Mouse (Mus musculus): ENCODE results near the gene Igfn1. TPM values are rescaled to one million over a fixed set of nuclear protein-coding genes. Genes with fewer than 3 reads are reported as not detected.

Gene Igfn1
- polyA plus RNA-seq, 1 experiment from 2014 or later, result 0.17 TPM

DNA sequence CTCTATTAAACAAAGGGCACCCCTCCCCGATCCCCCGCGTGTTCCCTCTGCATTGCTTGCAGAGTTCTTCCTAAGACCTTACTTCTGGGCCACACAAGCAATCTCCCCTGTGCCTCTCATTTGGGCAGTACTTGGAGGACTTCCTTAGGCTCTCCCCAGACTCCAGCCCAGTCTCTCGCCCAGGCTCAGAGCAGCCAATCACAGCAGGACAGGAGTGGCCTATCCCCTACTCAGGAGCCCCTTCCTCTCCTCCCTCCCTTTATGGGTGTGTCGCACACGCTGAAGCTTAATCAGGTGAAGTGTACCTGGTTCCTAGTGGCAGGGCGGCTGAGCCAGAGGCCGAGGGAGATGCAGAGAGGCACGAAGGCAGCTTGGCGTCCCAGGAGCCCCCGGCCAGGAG, 34.3 kb upstream of the Igfn1 start:
- H3K36me3 ChIP-seq (ENCODE audit: insufficient read depth, low read length), result no peaks in the 10 kb centered on the region
- H3K27ac ChIP-seq (ENCODE audit: low read length), result no peak overlapping the region
- H3K4me2 ChIP-seq (replicated peaks; ENCODE audit: low read depth, low read length), result no peak overlapping the region; the same call in 1 of the 2 replicates
- WGBS, result 18% methylated on average over 11 of the region's 11 CpGs
- no peak overlapping the region for H3K4me3 ChIP-seq (ENCODE audit: low read length)
- ATAC-seq (ENCODE audit: low FRiP score, low TSS enrichment), result peak; percentile 72; the same call in 1 of the 2 replicates
- H3K9me3 ChIP-seq (ENCODE audit: low read length), result no peaks in the 10 kb centered on the region
- H3K4me1 ChIP-seq (ENCODE audit: insufficient read depth, low read length), result peaks cover 9% of the 10 kb centered on the region; the same call in 1 of the 2 replicates
- no peaks in the 10 kb centered on the region for H3K27me3 ChIP-seq (ENCODE audit: insufficient read depth, low read length)
- 0 out of 2 replicates have a peak overlapping the region, but pooled peaks have one; percentile 19 for H3K9ac ChIP-seq (replicated peaks; ENCODE audit: low read length)

DNA sequence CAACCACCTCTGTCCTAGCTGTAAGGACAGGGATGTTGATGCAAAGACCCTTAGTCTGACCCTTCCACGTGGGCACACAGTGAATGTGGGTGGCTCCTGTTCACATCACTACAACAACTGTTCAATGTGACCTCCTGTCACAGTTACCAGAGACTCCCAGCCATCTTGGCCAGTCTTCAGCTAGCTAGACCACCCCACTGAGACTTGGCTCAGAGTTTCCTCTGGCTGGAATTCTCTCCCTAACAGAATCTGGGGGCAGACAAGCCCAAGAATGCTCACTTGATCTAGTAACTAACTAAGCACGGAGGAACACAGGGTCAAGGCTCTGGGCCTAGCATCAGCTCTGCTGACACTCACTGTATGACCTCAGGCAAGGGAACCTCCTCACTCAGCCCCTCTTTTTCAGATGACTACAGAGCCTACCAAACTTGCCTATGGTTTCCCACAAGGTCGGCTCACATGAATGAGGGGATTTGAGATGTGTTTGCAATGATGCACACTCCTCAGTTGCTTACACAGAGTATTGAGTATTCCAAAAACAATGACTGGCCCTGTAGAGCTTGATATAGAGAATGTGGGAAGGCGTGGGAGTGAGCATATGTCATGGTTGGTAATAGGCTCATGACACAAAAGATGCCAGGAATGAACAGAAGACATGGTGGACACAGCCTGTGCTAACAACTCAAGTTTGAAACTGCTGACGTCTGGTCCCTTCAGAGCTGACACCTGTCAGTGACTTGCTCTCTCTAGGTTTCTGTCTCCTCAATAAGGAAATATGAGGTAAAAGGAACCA, 32.8 kb upstream of the Igfn1 start:
- H3K36me3 ChIP-seq (ENCODE audit: insufficient read depth, low read length), result peaks cover 14% of the 10 kb centered on the region
- 72% methylated on average over 5 of the region's 5 CpGs for whole genome bisulfite sequencing
- no peaks in the 10 kb centered on the region for H3K27me3 ChIP-seq (ENCODE audit: insufficient read depth, low read length)
- peaks cover 9% of the 10 kb centered on the region; the same call in 1 of the 2 replicates for H3K4me1 ChIP-seq (ENCODE audit: insufficient read depth, low read length)
- no peak overlapping the region for H3K4me2 ChIP-seq (replicated peaks; ENCODE audit: low read depth, low read length)
- H3K9ac ChIP-seq (replicated peaks; ENCODE audit: low read length), result no peak overlapping the region
- H3K27ac ChIP-seq (ENCODE audit: low read length), result no peak overlapping the region
- H3K4me3 ChIP-seq (ENCODE audit: low read length), result no peak overlapping the region
- H3K9me3 ChIP-seq (ENCODE audit: low read length), result no peaks in the 10 kb centered on the region
- ATAC-seq (ENCODE audit: low FRiP score, low TSS enrichment), result no peak

DNA sequence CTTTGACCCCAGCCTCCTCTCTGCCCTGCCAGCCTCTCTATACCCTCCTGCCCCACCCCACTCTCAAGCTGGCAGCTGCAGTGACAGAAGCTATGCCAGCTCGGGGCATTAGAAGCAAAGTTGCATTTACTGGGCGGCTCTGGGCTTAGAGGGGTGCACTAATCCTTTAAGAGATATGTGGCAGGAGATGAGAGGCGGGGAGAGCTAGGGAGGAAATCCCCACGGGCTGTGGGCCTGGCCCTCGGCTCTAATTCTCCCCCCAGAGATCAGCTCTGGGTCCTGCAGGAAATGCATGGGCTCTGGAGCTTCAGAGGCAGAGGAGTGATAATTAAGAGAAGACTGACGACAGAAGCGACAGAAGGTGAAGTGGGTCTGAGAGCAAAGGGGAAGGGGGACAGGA, 26.8 kb upstream of the Igfn1 start:
- no peak overlapping the region for H3K4me3 ChIP-seq (ENCODE audit: low read length)
- 57% methylated on average over 7 of the region's 7 CpGs for WGBS
- no peak for ATAC-seq (ENCODE audit: low FRiP score, low TSS enrichment)
- H3K4me1 ChIP-seq (ENCODE audit: insufficient read depth, low read length), result no peaks in the 10 kb centered on the region
- no peak overlapping the region for H3K27ac ChIP-seq (ENCODE audit: low read length)
- no peaks in the 10 kb centered on the region for H3K27me3 ChIP-seq (ENCODE audit: insufficient read depth, low read length)
- no peaks in the 10 kb centered on the region for H3K9me3 ChIP-seq (ENCODE audit: low read length)
- H3K4me2 ChIP-seq (replicated peaks; ENCODE audit: low read depth, low read length), result no peak overlapping the region
- H3K9ac ChIP-seq (replicated peaks; ENCODE audit: low read length), result no peak overlapping the region
- peaks cover 51% of the 10 kb centered on the region for H3K36me3 ChIP-seq (ENCODE audit: insufficient read depth, low read length)

DNA sequence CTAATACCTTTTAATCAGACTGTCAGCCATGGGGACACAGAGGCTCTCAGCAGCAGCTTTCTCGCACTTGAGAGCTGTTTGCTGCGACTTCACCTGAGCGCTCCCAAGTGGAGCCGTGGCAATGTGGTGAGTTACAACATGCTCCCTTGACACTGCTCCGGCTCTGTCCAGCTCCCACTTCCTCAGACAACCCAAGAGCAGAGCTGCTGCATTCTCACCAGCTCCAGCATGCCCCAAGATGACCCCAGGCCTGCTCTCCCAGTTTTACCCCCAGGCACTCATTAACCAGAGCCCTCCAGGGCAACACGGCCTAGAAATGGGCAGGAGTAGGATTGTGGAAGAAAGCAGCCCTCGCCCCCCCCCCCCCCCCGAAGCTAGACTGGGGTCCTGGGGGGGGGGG, 25.6 kb upstream of the Igfn1 start:
- Histone ChIP-seq H3K4me2 (replicated peaks; ENCODE audit: low read depth, low read length) (no peak overlapping the region), H3K4me3 (ENCODE audit: low read length) (no peak overlapping the region), H3K27me3 (ENCODE audit: insufficient read depth, low read length) (no peaks in the 10 kb centered on the region), H3K9me3 (ENCODE audit: low read length) (no peaks in the 10 kb centered on the region), H3K27ac (ENCODE audit: low read length) (no peak overlapping the region), H3K4me1 (ENCODE audit: insufficient read depth, low read length) (no peaks in the 10 kb centered on the region), H3K9ac (replicated peaks; ENCODE audit: low read length) (no peak overlapping the region), H3K36me3 (ENCODE audit: insufficient read depth, low read length) (peaks cover 63% of the 10 kb centered on the region)
- peak; percentile 53 for ATAC-seq (ENCODE audit: low FRiP score, low TSS enrichment)
- WGBS, result 54% methylated on average over 6 of the region's 8 CpGs

DNA sequence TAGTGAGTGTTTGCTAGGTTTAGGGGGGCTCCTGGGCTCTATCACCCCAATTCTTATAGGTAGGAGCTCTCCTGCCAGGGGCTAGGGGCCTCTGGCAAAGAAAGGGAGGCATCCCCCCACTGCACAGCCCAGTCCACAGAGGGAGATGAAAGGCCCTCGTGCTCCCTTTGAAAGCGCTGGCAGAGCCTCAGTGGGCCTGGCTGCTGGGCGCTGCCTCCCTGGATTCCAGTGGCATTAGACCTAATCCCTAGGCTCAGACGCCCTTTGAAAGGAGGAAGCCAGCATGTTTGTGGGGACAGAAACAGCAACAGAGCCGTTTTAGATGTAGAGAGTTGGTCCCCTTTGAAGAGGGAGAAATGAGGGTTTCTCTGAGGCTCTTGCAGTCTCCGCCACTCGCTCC, 24.1 kb upstream of the Igfn1 start:
- peaks cover 76% of the 10 kb centered on the region for H3K36me3 ChIP-seq (ENCODE audit: insufficient read depth, low read length)
- 58% methylated on average over 7 of the region's 7 CpGs for WGBS

DNA sequence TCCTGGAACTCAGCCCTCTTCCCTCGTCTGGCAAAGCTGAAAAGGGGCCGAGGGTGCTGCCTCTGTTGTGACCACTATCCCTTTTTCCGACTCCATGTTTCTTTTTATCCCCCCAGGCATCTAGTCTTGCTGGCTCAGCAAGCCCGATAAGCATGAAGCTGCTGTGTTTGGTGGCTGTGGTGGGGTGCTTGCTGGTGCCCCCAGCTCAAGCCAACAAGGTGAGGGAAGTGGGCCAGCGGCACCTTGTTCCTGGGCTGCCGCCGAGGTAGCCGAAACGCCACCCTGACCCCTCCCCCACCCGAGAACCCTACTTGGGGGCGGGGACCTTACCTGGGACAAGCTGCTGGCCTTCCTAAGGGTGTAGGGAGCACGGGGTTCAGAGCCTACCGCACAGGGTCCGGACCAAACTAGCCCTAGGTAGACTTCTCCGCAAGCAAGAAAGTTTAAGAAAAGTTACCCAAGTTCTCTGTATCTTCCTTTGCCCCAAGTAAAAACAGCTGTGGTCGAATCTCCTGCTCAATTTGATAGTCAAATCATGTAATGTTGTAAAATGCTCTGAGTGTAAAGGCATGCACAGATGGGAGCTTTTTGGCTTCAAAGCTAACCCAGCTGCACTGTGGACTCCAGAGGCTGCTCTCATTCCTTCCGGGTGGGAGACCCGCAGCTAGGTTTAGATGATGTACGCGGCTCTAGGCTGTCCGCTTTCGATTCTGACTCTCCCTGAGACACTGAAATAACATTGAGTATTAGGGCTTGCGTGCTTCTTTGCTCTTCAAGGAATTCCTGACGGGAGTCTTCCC, 12.4 kb upstream of the Igfn1 start:
- 3% methylated on average over 24 of the region's 24 CpGs for WGBS
- Histone ChIP-seq H3K9ac (replicated peaks; ENCODE audit: low read length) (peak overlapping the region; percentile 89), H3K9me3 (ENCODE audit: low read length) (no peaks in the 10 kb centered on the region), H3K27ac (ENCODE audit: low read length) (peak overlapping the region; percentile 80), H3K4me2 (replicated peaks; ENCODE audit: low read depth, low read length) (peak overlapping the region; percentile 93), H3K36me3 (ENCODE audit: insufficient read depth, low read length) (peaks cover 24% of the 10 kb centered on the region), H3K27me3 (ENCODE audit: insufficient read depth, low read length) (no peaks in the 10 kb centered on the region), H3K4me1 (ENCODE audit: insufficient read depth, low read length) (peaks cover 15% of the 10 kb centered on the region), H3K4me3 (ENCODE audit: low read length) (peak overlapping the region; percentile 84)
- peak; percentile 69 for ATAC-seq (ENCODE audit: low FRiP score, low TSS enrichment)

More for the DNA sequence above, 24.1 kb upstream of the Igfn1 start:
- Histone ChIP-seq H3K9me3 (ENCODE audit: low read length) (no peaks in the 10 kb centered on the region), H3K9ac (replicated peaks; ENCODE audit: low read length) (no peak overlapping the region), H3K27me3 (ENCODE audit: insufficient read depth, low read length) (no peaks in the 10 kb centered on the region), H3K4me1 (ENCODE audit: insufficient read depth, low read length) (no peaks in the 10 kb centered on the region), H3K27ac (ENCODE audit: low read length) (no peak overlapping the region), H3K4me3 (ENCODE audit: low read length) (no peak overlapping the region), H3K4me2 (replicated peaks; ENCODE audit: low read depth, low read length) (no peak overlapping the region)
- ATAC-seq (ENCODE audit: low FRiP score, low TSS enrichment), result no peak

DNA sequence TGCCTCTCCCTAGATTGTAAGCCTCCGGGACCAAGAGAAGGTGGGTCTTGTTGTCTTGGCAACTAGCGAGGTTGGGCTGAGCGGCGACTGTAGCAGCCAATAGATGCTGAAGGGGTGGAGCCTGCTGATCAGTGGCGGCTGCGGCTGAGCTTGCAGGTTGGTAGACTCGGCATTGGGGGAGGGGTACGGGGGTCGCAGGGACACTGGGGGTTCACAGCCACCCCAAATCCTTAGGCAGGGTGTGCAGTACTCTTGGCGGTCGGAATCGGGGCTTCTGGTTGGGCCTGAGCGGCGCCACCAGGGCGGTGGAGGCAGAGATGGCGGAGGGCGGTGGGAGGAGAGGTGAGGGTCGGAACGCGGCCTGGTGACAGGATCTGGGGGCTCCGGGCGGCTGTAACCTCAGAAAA, 11.8 kb upstream of the Igfn1 start:
- H3K4me3 ChIP-seq (ENCODE audit: low read length), result peak overlapping the region; percentile 84
- WGBS, result 1% methylated on average over 22 of the region's 22 CpGs
- ATAC-seq (ENCODE audit: low FRiP score, low TSS enrichment), result peak; percentile 97

DNA sequence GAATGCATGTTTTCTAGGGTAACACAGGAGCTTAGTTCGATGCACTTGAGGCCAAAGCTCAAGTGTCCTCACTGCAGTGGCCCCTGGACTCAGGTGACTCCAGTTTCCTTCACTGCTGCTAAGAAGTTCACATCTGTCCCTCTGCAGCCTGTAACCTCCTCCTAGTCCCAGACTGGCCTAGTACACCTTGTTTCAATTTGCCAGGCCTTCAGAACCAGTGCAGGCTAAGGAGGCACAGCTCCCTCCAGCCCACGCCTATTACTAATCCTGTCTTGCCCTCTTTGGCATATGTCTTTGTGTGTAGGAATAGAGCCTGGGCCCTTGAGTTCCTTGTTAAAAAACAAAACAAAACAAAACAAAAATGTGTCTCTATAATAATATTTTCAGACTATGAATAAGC, 11.2 kb upstream of the Igfn1 start:
- Histone ChIP-seq H3K4me3 (ENCODE audit: low read length) (peak overlapping the region; percentile 84), H3K36me3 (ENCODE audit: insufficient read depth, low read length) (peaks cover 17% of the 10 kb centered on the region), H3K27me3 (ENCODE audit: insufficient read depth, low read length) (no peaks in the 10 kb centered on the region), H3K4me1 (ENCODE audit: insufficient read depth, low read length) (peaks cover 16% of the 10 kb centered on the region), H3K9me3 (ENCODE audit: low read length) (no peaks in the 10 kb centered on the region), H3K4me2 (replicated peaks; ENCODE audit: low read depth, low read length) (peak overlapping the region; percentile 43), H3K27ac (ENCODE audit: low read length) (no peak overlapping the region), H3K9ac (replicated peaks; ENCODE audit: low read length) (peak overlapping the region; percentile 89; the same call in 1 of the 2 replicates)
- 86% methylated on average over 2 of the region's 2 CpGs for WGBS
- peak; percentile 39; the same call in 1 of the 2 replicates for ATAC-seq (ENCODE audit: low FRiP score, low TSS enrichment)

More for the DNA sequence above, 11.8 kb upstream of the Igfn1 start:
- Histone ChIP-seq H3K36me3 (ENCODE audit: insufficient read depth, low read length) (peaks cover 23% of the 10 kb centered on the region), H3K27ac (ENCODE audit: low read length) (peak overlapping the region; percentile 80), H3K9ac (replicated peaks; ENCODE audit: low read length) (peak overlapping the region; percentile 89), H3K27me3 (ENCODE audit: insufficient read depth, low read length) (no peaks in the 10 kb centered on the region), H3K9me3 (ENCODE audit: low read length) (no peaks in the 10 kb centered on the region), H3K4me1 (ENCODE audit: insufficient read depth, low read length) (peaks cover 15% of the 10 kb centered on the region), H3K4me2 (replicated peaks; ENCODE audit: low read depth, low read length) (peak overlapping the region; percentile 93)

DNA sequence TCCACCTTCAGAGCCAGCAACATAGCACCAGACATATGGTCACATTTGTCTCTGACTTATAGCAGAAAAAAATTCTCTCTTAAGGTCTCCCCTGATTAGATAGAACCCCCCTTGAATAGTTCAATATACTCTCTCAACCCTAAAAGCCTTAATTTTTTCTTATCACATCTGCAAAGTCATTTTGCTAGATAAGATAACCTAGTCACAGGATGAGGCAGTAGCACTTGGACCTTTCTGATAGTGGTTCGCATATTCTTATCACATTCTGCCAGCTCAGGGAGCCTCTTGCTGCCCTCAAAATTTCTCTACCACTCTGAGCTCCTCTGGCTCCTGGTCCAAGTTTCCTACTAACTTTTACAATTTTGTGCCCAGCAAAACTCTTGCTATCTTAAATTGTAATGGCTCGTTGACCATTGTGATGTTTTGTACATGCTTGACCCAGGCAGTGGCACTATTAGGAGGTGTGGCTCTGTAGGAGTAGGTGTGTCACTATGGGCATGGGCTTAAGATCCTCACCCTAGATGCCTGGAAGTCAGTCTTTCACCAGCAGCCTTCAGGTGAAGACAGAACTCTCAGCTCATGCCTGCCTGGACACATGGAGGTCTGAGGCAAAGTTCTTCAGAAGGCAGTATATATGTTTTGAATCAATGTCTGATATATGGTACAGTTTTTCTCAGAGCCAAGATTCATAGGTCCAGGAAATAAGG, 8.8 kb upstream of the Igfn1 start:
- WGBS, result 79% methylated on average over 2 of the region's 2 CpGs
- Histone ChIP-seq H3K36me3 (ENCODE audit: insufficient read depth, low read length) (no peaks in the 10 kb centered on the region), H3K4me3 (ENCODE audit: low read length) (no peak overlapping the region), H3K27me3 (ENCODE audit: insufficient read depth, low read length) (no peaks in the 10 kb centered on the region), H3K9ac (replicated peaks; ENCODE audit: low read length) (no peak overlapping the region), H3K4me2 (replicated peaks; ENCODE audit: low read depth, low read length) (no peak overlapping the region), H3K4me1 (ENCODE audit: insufficient read depth, low read length) (peaks cover 20% of the 10 kb centered on the region), H3K9me3 (ENCODE audit: low read length) (no peaks in the 10 kb centered on the region), H3K27ac (ENCODE audit: low read length) (no peak overlapping the region)
- ATAC-seq (ENCODE audit: low FRiP score, low TSS enrichment), result no peak

Measured in kidney, embryonic 16.5 days (tissue).